Mouse (Mus musculus): ENCODE results near the gene Prkar1a. TPM values are rescaled to one million over a fixed set of nuclear protein-coding genes. Genes with fewer than 3 reads are reported as not detected.

The Prkar1a gene
- total and polyA plus RNA-seq, 2 experiments = 47.2 to 59.9 TPM

DNA sequence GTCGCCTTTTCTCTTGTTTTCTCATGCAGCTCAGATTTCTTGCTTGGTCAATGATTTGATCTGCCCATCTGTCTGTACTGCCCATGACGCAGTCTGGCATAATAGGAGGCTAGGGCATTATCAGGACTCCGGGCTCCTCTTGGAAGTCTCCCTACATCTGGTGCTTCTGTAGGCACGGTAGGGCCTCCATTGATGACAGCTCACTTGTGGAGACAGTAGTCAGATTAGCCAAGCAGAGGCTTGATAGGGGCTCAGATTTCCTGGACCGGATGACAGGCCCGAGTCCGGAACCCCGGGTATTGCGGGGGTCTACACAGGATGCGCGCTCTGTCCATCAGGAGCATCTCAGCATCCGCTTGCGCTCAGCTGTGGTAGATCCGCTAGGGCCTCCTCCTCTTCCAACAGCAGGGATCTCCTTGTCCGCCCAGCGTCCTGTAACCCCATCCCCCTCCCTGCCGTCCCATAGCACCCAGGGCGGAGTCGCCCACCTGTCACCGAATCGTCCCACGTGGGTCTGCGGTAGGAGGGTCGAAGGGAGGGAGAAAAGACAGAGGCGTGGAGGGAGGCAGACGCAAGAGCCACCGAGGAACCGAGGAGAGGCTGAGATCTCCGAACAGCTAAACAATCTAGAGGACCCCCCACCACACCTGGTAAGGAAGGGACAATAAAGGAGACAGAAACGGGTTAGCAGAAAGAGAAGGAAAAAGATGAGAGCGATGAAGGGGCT is 933 bp downstream of the Prkar1a start:
- Histone ChIP-seq H3K36me3 (ENCODE audit: control insufficient read depth, insufficient read depth, low read length) (peaks cover 11% of the 10 kb centered on the region), H3K9ac (ENCODE audit: low read depth, low read length) (peak overlapping the region; percentile 73), H3K27me3 (ENCODE audit: control insufficient read depth, insufficient read depth, low read length) (no peaks in the 10 kb centered on the region), H3K4me1 (ENCODE audit: control insufficient read depth, insufficient read depth, low read length) (peaks cover 21% of the 10 kb centered on the region), H3K27ac (replicated peaks; ENCODE audit: insufficient read depth, low read depth, low read length) (peak overlapping the region; percentile 64), H3K79me2 (ENCODE audit: control insufficient read depth, insufficient read depth, low read length) (peaks cover 23% of the 10 kb centered on the region), H3K4me3 (ENCODE audit: insufficient read depth, low read depth, low read length) (peak overlapping the region; percentile 95)
- no peak for TF ChIP-seq CTCF (IDR thresholded peaks at IDR 0.05; ENCODE audit: low read depth, low read length)
- TF ChIP-seq POLR2A (IDR thresholded peaks at IDR 0.05; ENCODE audit: extremely low read depth, insufficient read depth, low read length) = 0 out of 2 replicates have a peak, but pooled peaks have one; percentile 17
- 6% methylated on average over 31 of the region's 31 CpGs for WGBS
- no peak for DNase-seq (ENCODE audit: extremely low read depth, low read depth, low spot score)

DNA sequence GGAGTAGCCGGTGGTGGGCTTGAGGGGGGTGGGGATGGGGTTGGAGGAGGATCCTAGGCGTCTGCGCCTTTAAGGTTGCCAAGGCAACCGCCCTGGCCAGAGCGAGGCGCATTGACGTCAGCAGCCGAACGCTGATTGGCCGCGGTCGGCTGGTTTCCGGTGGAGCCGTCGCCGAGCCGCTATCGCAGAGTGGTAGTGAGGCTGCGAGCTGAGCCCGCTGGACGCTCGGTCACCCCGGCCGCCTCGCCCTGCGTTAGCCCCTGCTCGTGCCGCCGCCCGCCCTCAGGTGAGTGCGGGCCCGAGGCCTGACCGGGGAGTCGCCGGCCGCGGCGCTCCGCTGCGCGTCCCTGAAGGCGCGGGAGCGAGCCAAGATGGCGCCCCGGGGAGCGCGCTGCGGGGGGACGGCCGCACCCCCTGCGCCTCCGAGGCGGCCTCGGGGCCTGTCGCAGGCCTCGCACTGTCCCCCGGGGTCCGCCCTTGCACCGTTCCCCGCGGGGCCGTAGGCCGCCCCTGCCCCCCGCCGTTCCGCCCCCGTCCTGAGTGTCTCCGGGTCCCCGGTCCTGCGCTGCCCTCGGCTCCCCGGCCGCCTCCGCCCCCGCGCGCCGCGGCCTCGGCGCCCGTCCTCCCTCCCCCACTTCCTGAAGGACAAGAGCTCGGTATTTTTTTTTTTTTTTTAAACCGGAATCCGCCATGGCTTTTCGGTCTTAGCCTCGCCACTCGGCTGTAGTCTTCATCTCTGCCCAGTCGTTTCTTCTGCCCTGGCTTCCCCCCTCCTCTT is 1.8 kb downstream of the Prkar1a start:
- peak overlapping the region; percentile 95 for H3K4me3 ChIP-seq (ENCODE audit: insufficient read depth, low read depth, low read length)
- peak; percentile 90 for TF ChIP-seq POLR2A (IDR thresholded peaks at IDR 0.05; ENCODE audit: extremely low read depth, insufficient read depth, low read length)
- TF ChIP-seq CTCF (IDR thresholded peaks at IDR 0.05; ENCODE audit: low read depth, low read length) = no peak
- WGBS = under 1% methylated on average over 86 of the region's 90 CpGs
- peak overlapping the region; percentile 98 for H3K27ac ChIP-seq (replicated peaks; ENCODE audit: insufficient read depth, low read depth, low read length)
- H3K36me3 ChIP-seq (ENCODE audit: control insufficient read depth, insufficient read depth, low read length) = peaks cover 16% of the 10 kb centered on the region
- H3K79me2 ChIP-seq (ENCODE audit: control insufficient read depth, insufficient read depth, low read length) = peaks cover 23% of the 10 kb centered on the region
- peak; percentile 55 for DNase-seq (ENCODE audit: extremely low read depth, low read depth, low spot score)
- peaks cover 23% of the 10 kb centered on the region for H3K4me1 ChIP-seq (ENCODE audit: control insufficient read depth, insufficient read depth, low read length)
- no peaks in the 10 kb centered on the region for H3K27me3 ChIP-seq (ENCODE audit: control insufficient read depth, insufficient read depth, low read length)
- peak overlapping the region; percentile 99 for H3K9ac ChIP-seq (ENCODE audit: low read depth, low read length)

DNA sequence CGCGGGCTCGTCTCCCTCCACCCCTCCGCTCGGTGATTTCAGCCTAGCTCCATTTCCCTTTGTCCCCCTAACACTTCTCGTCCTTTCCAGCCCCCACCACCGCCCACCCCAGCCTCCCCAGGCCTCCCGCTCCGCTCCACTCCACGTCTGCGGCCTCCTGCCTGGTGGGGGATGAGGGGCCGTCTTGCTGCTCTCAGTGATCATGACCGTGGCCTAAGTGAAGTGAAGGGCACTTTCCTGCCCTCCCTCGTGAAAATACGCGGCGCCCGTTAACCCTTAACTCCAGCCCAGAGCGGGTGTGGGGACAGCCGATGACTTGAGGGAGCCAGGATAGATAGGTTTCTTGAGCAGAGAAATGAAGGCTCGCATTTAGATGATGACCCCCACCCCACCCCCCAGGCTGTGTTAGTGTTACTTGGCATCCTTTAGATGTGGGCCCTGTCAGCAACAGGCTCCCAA is 2.4 kb downstream of the Prkar1a start:
- Histone ChIP-seq H3K27ac (replicated peaks; ENCODE audit: insufficient read depth, low read depth, low read length) (peak overlapping the region; percentile 98), H3K27me3 (ENCODE audit: control insufficient read depth, insufficient read depth, low read length) (no peaks in the 10 kb centered on the region), H3K9ac (ENCODE audit: low read depth, low read length) (peak overlapping the region; percentile 99), H3K79me2 (ENCODE audit: control insufficient read depth, insufficient read depth, low read length) (peaks cover 28% of the 10 kb centered on the region), H3K4me1 (ENCODE audit: control insufficient read depth, insufficient read depth, low read length) (peaks cover 23% of the 10 kb centered on the region), H3K36me3 (ENCODE audit: control insufficient read depth, insufficient read depth, low read length) (peaks cover 21% of the 10 kb centered on the region), H3K4me3 (ENCODE audit: insufficient read depth, low read depth, low read length) (peak overlapping the region; percentile 95)
- DNase-seq (ENCODE audit: extremely low read depth, low read depth, low spot score) = peak; percentile 42
- TF ChIP-seq POLR2A (IDR thresholded peaks at IDR 0.05; ENCODE audit: extremely low read depth, insufficient read depth, low read length) (no peak), CTCF (IDR thresholded peaks at IDR 0.05; ENCODE audit: low read depth, low read length) (no peak)
- under 1% methylated on average over 21 of the region's 21 CpGs for WGBS

DNA sequence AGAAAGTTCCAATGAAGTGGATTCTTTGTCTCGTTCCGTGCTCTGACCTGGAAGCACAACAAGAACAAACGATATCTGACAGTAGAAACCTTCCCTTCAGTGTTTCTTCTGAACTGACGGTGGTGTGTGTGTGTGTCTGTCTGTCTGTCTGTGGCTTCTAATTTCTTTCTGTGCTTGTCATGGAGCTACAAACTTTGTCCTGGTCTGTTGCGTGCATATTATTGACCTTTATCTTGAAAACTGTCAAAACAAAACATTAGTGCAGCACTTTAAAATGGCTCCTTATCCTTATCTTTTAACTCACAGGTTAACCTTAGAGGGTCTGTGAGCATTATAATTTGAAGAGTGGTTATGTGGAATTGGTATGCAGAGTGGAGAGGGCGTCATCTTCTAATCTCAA is 3.3 kb downstream of the Prkar1a start:
- TF ChIP-seq CTCF (IDR thresholded peaks at IDR 0.05; ENCODE audit: low read depth, low read length) (no peak), POLR2A (IDR thresholded peaks at IDR 0.05; ENCODE audit: extremely low read depth, insufficient read depth, low read length) (no peak)
- peak overlapping the region; percentile 64 for H3K9ac ChIP-seq (ENCODE audit: low read depth, low read length)
- 11% methylated on average over 6 of the region's 6 CpGs for whole genome bisulfite sequencing
- 0 out of 2 replicates have a peak overlapping the region, but pooled peaks have one; percentile 19 for H3K27ac ChIP-seq (replicated peaks; ENCODE audit: insufficient read depth, low read depth, low read length)
- H3K4me1 ChIP-seq (ENCODE audit: control insufficient read depth, insufficient read depth, low read length) = peaks cover 23% of the 10 kb centered on the region
- peaks cover 32% of the 10 kb centered on the region for H3K79me2 ChIP-seq (ENCODE audit: control insufficient read depth, insufficient read depth, low read length)
- peak; percentile 52 for DNase-seq (ENCODE audit: extremely low read depth, low read depth, low spot score)
- peaks cover 27% of the 10 kb centered on the region for H3K36me3 ChIP-seq (ENCODE audit: control insufficient read depth, insufficient read depth, low read length)
- peak overlapping the region; percentile 95; the same call in 1 of the 2 replicates for H3K4me3 ChIP-seq (ENCODE audit: insufficient read depth, low read depth, low read length)
- no peaks in the 10 kb centered on the region for H3K27me3 ChIP-seq (ENCODE audit: control insufficient read depth, insufficient read depth, low read length)

DNA sequence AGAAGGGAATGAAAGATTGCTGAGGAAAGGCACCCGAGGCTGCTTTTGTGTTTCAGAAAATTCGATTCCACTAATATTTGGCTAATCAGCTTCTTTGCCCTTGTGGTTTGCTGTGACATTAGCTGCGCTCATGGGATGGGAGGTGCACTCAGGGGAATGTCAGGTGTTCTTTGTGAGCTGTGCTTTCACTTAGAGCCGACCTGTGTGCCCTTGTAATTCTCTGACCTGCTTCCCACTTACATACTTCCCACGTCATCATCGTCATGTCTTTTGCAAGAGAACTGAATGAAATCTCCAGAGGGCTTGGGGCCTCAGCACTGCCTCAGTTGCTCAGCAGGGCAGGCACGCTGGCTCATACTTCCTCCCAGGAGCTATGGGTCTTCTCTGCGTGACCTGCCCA is 4.0 kb downstream of the Prkar1a start:
- peak; percentile 52 for DNase-seq (ENCODE audit: extremely low read depth, low read depth, low spot score)
- H3K36me3 ChIP-seq (ENCODE audit: control insufficient read depth, insufficient read depth, low read length) = peaks cover 27% of the 10 kb centered on the region
- TF ChIP-seq POLR2A (IDR thresholded peaks at IDR 0.05; ENCODE audit: extremely low read depth, insufficient read depth, low read length) (no peak), CTCF (IDR thresholded peaks at IDR 0.05; ENCODE audit: low read depth, low read length) (no peak)
- H3K9ac ChIP-seq (ENCODE audit: low read depth, low read length) = no peak overlapping the region
- H3K27me3 ChIP-seq (ENCODE audit: control insufficient read depth, insufficient read depth, low read length) = no peaks in the 10 kb centered on the region
- peaks cover 32% of the 10 kb centered on the region for H3K79me2 ChIP-seq (ENCODE audit: control insufficient read depth, insufficient read depth, low read length)
- H3K4me3 ChIP-seq (ENCODE audit: insufficient read depth, low read depth, low read length) = no peak overlapping the region
- 27% methylated on average over 8 of the region's 8 CpGs for whole genome bisulfite sequencing
- H3K4me1 ChIP-seq (ENCODE audit: control insufficient read depth, insufficient read depth, low read length) = peaks cover 23% of the 10 kb centered on the region
- H3K27ac ChIP-seq (replicated peaks; ENCODE audit: insufficient read depth, low read depth, low read length) = 0 out of 2 replicates have a peak overlapping the region, but pooled peaks have one; percentile 3
